Mouse (Mus musculus) olfactory bulb, adult 2 months (tissue): Measurements from ENCODE around the gene Nkx2-9. TPM values are rescaled to one million over a fixed set of nuclear protein-coding genes. Genes with fewer than 3 reads are reported as not detected.

Experiments used
- H3K27ac ChIP-seq: fragments of 200-500 bp; 2 replicates; pipeline ENCODE4 v1.5.1; 2012; ENCODE audit warnings: low read depth, low read length; ENCODE audit not compliant: insufficient read depth
- H3K4me1 ChIP-seq: fragments of 200-500 bp; 2 replicates; pipeline ENCODE4 v1.6.1; 2012; ENCODE audit warnings: low read length; ENCODE audit not compliant: control insufficient read depth, insufficient read depth
- H3K4me3 ChIP-seq: fragments of 200-500 bp; 2 replicates; pipeline ENCODE4 v1.5.1; 2012; ENCODE audit warnings: mild to moderate bottlenecking, low read depth, low read length, moderate library complexity; ENCODE audit not compliant: insufficient read depth
- CTCF ChIP-seq: fragments of 200-500 bp; IDR thresholded peaks from 2 replicates; pipeline ENCODE4 v1.5.1; 2012; ENCODE audit warnings: low read depth, mild to moderate bottlenecking, low read length, moderate library complexity; ENCODE audit not compliant: insufficient read depth
- POLR2A ChIP-seq: fragments of 200-500 bp; IDR thresholded peaks from 2 replicates; pipeline ENCODE4 v1.6.1; 2012; ENCODE audit warnings: mild to moderate bottlenecking, low read depth, low read length, moderate library complexity; ENCODE audit not compliant: insufficient read depth
- WGBS: fragments of 180-500 bp; shearing (Covaris S2); methylation state at CpG from one replicate; pipeline ENCODE4 v1.1.7; 2018; 5-methylcytosine and 5-hydroxymethylcytosine counted together
- polyA plus RNA-seq: library from polyadenylated mRNA; stranded (reverse); fragments of >200 nt; gene quantifications from 2 replicates; pipeline ENCODE4 v1.2.4, GENCODE M21; 2012; ENCODE audit warnings: low replicate concordance; ENCODE audit not compliant: missing spikeins, insufficient read depth, insufficient read length

The Nkx2-9 gene
- polyA plus RNA-seq, 1 experiment, result not detected

DNA sequence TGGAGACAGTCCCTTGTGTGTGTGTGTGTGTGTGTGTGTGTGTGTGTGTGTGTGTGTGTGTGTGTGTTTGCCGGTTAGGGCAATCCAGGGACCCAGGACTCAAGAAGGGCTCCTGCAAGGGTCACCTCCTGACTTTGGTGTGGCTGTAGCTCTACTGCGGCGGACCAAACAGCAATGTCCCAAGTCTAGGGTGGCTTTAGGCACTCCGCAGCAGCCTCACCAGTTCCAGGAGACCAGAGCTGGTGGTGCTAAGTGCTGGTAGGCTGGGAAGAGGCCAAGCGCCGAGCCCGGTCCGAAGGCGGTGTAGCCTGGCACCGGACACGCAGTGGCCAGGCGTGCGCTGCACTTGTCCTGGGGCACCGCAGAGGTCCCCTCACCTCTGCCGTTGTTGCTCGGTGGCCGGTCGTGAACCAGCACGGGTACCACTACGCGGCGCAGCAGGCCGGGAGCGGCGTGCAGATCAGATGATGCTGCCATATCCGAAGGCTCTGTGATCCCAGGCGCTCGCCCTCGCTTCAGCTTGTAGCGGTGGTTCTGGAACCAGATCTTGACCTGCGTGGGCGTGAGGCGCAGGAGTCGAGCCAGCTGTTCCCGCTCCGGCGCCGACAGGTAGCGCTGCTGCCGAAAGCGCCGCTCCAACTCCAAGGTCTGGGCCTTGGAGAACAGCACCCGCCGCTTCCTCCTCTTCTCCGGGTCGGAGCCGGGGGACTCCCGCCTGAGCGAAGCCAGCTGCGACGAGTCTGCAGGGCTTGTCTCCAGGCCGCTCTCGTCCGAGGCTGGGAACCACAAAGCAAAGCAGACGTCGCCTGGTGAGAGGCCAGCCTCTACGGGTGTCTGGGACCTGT lies 1.4 kb downstream of the Nkx2-9 start:
- WGBS, result under 1% methylated on average over 57 of the region's 57 CpGs
- H3K4me1 ChIP-seq, result peaks cover 10% of the 10 kb centered on the region
- TF ChIP-seq CTCF (no peak), POLR2A (no peak)

DNA sequence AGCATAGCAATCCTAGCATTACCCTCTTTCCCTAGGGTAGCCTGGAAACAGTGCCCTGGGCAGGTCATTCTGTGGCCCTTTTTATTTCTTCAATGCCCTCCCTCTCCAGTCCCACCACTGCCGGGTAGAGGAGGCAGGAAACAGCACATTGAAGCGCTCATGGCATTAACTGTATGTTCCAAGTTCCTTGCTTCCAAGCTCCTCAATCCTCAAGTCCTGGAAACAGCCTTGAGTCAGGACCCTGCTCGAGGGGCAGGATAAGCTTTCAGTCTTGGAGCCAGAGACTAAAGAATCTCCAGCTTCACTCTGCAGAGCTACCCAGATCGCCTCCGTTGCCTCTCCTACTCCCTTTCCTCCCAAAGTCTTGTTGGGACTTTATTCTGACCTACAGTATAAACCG lies 2.2 kb downstream of the Nkx2-9 start:
- no peak overlapping the region for H3K27ac ChIP-seq
- 16% methylated on average over 6 of the region's 6 CpGs for WGBS
- H3K4me3 ChIP-seq, result no peak overlapping the region
- TF ChIP-seq CTCF (no peak), POLR2A (no peak)
- H3K4me1 ChIP-seq, result peaks cover 10% of the 10 kb centered on the region

More for the DNA sequence above, 1.4 kb downstream of the Nkx2-9 start:
- no peak overlapping the region for H3K27ac ChIP-seq
- peak overlapping the region; percentile 12; the same call in 1 of the 2 replicates for H3K4me3 ChIP-seq

DNA sequence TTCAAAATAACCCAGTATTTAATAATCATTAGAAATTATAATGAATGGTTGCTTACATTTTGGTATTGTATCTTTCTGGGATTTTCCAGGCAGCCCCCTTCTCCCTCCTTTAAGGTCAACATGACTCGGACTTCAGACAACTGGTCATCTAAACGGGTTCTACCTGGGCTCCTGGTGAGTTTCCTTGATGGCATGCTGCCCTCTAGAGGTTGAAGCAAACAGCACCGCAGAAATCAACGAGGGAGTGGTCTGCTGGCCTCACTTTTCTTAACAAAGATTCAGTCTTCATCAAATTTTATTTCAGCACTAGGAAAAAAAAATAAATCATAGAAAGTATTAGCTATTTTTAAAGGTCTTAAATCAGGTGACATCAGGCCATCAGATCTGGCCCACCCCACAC lies 21.4 kb downstream of the Nkx2-9 start:
- 11% methylated on average over 4 of the region's 4 CpGs for WGBS
- Histone ChIP-seq H3K4me1 (no peaks in the 10 kb centered on the region), H3K27ac (no peak overlapping the region), H3K4me3 (no peak overlapping the region)
- TF ChIP-seq CTCF (no peak), POLR2A (no peak)

DNA sequence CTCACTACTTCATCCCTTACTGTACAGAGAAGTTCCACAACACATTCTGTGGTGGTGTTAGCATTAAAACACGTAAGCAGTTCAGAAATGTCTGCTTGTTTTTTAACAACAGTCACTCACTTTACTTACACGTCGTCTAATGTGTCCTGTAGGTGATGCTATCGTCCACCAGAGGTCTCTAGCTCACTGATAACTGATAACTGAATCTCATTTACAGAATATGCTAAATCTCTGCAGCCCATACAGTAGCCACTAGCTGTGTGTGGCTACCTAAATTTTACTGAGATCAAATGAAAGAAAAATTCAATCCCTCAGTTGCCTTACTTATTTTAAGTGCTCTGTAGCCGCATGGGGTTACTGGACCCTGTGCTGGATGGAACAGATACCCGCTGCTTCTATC lies 25.3 kb downstream of the Nkx2-9 start:
- Histone ChIP-seq H3K27ac (no peak overlapping the region), H3K4me1 (no peaks in the 10 kb centered on the region), H3K4me3 (no peak overlapping the region)
- no peak for TF ChIP-seq CTCF
- TF ChIP-seq POLR2A, result no peak
- WGBS, result 34% methylated on average over 6 of the region's 6 CpGs

Other genes with a start within 250 kb of the Nkx2-9 start
- not detected in 2 replicates for gene Nkx2-1, start 76.4 kb downstream of the Nkx2-9 start, polyA plus RNA-seq
- gene Pax9, start 78.5 kb upstream of the Nkx2-9 start, polyA plus RNA-seq, result not detected in 2 replicates